Mouse (Mus musculus) limb, embryonic 11.5 days (tissue): ENCODE measurements around the gene Ccdc103. TPM values are rescaled to one million over a fixed set of nuclear protein-coding genes. Genes with fewer than 3 reads are reported as not detected.

Experiments used
- ATAC-seq: fragments of 200-750 bp; cut with Nextera tagmentation; 2 replicates; pipeline ENCODE4 v1.8.0; 2017; ENCODE audit warnings: low read depth; ENCODE audit not compliant: insufficient number of reproducible peaks, low FRiP score, low TSS enrichment
- DNase-seq: peaks from one replicate; pipeline ENCODE4 v3.0.0-alpha.2; 2015; ENCODE audit warnings: low spot score
- H3K27ac ChIP-seq: fragments of 300-500 bp; sonication (generic); replicated peaks from 2 replicates; pipeline ENCODE4 v1.5.1; 2014; ENCODE audit warnings: low read depth, mild to moderate bottlenecking, low read length
- H3K27me3 ChIP-seq: fragments of 300-500 bp; sonication (generic); 2 replicates; pipeline ENCODE4 v1.6.1; 2014; ENCODE audit warnings: mild to moderate bottlenecking, low read length, mixed read lengths; ENCODE audit not compliant: control insufficient read depth, insufficient read depth
- H3K36me3 ChIP-seq: fragments of 300-500 bp; sonication (generic); 2 replicates; pipeline ENCODE4 v1.6.1; 2014; ENCODE audit warnings: mild to moderate bottlenecking, low read length, moderate library complexity, mixed read lengths; ENCODE audit not compliant: control insufficient read depth, insufficient read depth
- H3K4me1 ChIP-seq: fragments of 300-500 bp; sonication (generic); 2 replicates; pipeline ENCODE4 v1.6.1; 2014; ENCODE audit warnings: low read length, mixed read lengths; ENCODE audit not compliant: control insufficient read depth, insufficient read depth
- H3K4me2 ChIP-seq: fragments of 300-500 bp; sonication (generic); 2 replicates; pipeline ENCODE4 v1.6.1; 2014; ENCODE audit warnings: low read depth, mild to moderate bottlenecking, moderate library complexity; ENCODE audit not compliant: severe bottlenecking
- H3K4me3 ChIP-seq: fragments of 300-500 bp; sonication (generic); 2 replicates; pipeline ENCODE4 v1.5.1; 2014; ENCODE audit warnings: low read depth, low read length
- H3K9ac ChIP-seq: fragments of 300-500 bp; sonication (generic); 2 replicates; pipeline ENCODE4 v1.6.1; 2014; ENCODE audit warnings: mild to moderate bottlenecking, low read length
- H3K9me3 ChIP-seq: fragments of 300-500 bp; sonication (generic); 2 replicates; pipeline ENCODE4 v1.6.1; 2016; ENCODE audit warnings: low read length; ENCODE audit not compliant: control insufficient read depth
- WGBS: fragments of 180-500 bp; shearing (Covaris S2); extraction: QIAGEN DNeasy Blood & Tissue Kit; methylation state at CpG from one replicate; pipeline ENCODE4 v1.1.7; 2014; 5-methylcytosine and 5-hydroxymethylcytosine counted together
- polyA plus RNA-seq: library from polyadenylated mRNA; unstranded; fragments of >200 nt; fragmentation: Nextera tagmentation; extraction: Ambion mirVana; gene quantifications from 2 replicates; pipeline ENCODE4 v1.2.1, GENCODE M21; 2014

Gene Ccdc103
- polyA plus RNA-seq, 1 experiment from 2014 or later = 1.4 TPM

DNA sequence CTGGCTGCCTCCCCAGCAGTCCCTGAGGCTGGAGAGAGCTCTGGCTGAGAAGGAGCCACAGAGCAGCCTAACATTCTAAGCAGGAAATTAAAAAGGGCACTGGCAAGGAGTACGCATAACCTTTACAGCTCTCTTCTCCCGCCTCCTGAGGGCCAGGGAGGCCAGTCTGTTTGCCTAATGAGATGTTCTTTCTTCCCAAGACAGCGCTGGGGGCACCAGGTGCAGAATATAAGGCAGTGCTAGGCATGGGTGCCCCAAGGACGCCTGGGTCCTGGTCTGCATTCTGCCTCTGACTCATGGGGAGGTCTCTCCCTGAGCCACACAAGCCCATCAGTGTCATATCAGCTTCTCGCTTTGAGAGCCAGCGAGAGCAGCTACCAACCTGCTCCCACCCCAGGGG lies 40.5 kb downstream of the Ccdc103 start:
- H3K27me3 ChIP-seq = no peaks in the 10 kb centered on the region
- peak overlapping the region; percentile 18; the same call in 1 of the 2 replicates for H3K9ac ChIP-seq
- 64% methylated on average over 6 of the region's 6 CpGs for WGBS
- no peak for ATAC-seq
- no peaks in the 10 kb centered on the region for H3K9me3 ChIP-seq
- H3K4me2 ChIP-seq = no peak overlapping the region
- no peak overlapping the region for H3K4me3 ChIP-seq
- peaks cover 5% of the 10 kb centered on the region for H3K36me3 ChIP-seq
- H3K4me1 ChIP-seq = 0 out of 2 replicates have a peak, but pooled peaks cover 10% of the 10 kb centered on the region
- no peak overlapping the region for H3K27ac ChIP-seq
- no peak for DNase-seq

DNA sequence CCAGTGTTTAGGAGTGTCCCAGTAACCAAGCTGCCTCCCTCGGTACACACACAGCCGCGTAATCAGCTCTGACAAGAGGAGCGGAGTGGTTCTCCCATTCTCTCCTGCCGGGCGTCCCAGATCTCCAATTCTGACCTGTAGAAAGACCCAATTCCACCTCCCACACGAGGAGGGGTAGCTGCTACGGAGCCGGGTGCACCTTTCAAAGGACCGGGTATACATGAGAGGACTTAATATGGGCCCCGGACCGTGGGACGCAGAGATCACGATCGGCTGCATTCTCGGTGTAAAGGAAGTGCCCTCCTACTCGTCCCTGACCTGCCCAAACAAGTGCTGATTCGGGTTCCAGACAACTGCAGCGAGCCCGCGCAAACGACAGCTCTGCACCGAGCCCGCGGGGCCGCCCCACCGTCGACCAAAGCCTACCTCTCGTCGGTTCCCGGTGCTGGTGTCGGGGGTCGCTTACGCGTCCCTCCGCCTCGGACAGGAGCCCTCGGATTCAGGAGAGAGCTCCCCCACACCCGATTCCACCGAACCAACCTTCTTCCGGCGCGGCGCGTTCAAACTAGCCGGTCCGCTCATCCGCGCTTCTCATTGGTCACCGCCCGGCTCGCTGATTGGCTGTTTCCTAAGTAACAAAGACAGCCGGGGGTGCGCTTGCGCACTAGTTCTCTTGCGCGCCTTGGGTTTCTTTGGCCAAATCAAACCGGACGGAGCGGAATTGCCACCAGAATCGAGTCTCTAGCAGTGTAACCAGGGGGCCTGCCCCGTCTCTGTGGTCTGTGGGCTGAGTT lies 43.8 kb downstream of the Ccdc103 start, which contains the start of gene Kif18b:
TSS of gene Kif18b (minus strand) at position 568 of the 794 bp plus-strand sequence.
- under 1% methylated on average over 62 of the region's 62 CpGs for WGBS
- H3K4me1 ChIP-seq = 0 out of 2 replicates have a peak, but pooled peaks cover 10% of the 10 kb centered on the region
- DNase-seq (peak; percentile 98), ATAC-seq (peak; percentile 92)
- peak within 1 kb of the TSS; percentile 74 for H3K4me2 ChIP-seq
- peak within 1 kb of the TSS; percentile 84 for H3K4me3 ChIP-seq
- no peaks in the 10 kb centered on the region for H3K27me3 ChIP-seq
- peaks cover 5% of the 10 kb centered on the region for H3K36me3 ChIP-seq
- H3K9me3 ChIP-seq = no peaks in the 10 kb centered on the region
- peak within 1 kb of the TSS; percentile 84 for H3K9ac ChIP-seq
- peak within 1 kb of the TSS; percentile 88 for H3K27ac ChIP-seq

DNA sequence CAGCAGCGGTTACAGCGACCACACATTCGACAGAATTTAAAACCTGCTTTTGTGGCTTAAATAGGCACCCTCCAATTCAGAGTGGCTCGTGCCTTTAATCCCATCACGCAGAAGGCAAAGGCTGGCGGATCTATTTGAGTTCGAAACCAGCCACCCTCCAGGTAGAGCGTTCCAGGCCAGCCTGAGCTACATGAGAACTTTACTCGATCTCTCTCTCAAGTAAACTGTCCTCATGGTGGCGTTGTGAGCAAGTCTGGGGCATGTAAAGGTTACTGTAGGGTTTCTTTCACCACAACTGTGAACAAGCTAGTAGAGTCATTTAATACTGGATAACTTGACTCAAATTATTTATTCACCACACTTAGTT lies 44.3 kb downstream of the Ccdc103 start:
- H3K9ac ChIP-seq = peak overlapping the region; percentile 61
- 4% methylated on average over 10 of the region's 10 CpGs for WGBS
- peak overlapping the region; percentile 74 for H3K4me2 ChIP-seq
- peak overlapping the region; percentile 88 for H3K27ac ChIP-seq
- H3K4me1 ChIP-seq = 0 out of 2 replicates have a peak, but pooled peaks cover 10% of the 10 kb centered on the region
- ATAC-seq (peak; percentile 35; the same call in 1 of the 2 replicates), DNase-seq (no peak)
- no peaks in the 10 kb centered on the region for H3K27me3 ChIP-seq
- peak overlapping the region; percentile 84 for H3K4me3 ChIP-seq
- no peaks in the 10 kb centered on the region for H3K9me3 ChIP-seq
- peaks cover 5% of the 10 kb centered on the region for H3K36me3 ChIP-seq

DNA sequence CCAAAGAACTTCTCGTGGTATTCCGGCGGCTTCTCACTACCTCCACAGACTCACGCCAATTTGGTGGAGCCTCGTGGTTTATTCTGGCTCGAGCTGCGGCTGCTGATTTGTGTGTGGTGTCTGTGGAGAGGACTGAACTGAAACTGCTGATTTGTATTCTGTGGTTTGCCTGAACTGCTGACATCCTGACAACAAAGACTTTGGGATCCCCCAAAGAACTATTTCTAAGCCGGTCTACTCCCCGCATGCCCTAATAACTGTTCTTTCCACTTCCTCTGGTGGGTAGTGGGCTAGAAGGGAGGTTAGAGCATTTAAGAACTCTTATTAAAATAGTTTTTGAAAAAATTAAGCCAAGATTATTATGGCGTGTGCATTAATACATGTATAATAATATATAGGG lies 49.7 kb downstream of the Ccdc103 start:
- Histone ChIP-seq H3K4me3 (no peak overlapping the region), H3K36me3 (no peaks in the 10 kb centered on the region), H3K27me3 (no peaks in the 10 kb centered on the region), H3K27ac (no peak overlapping the region), H3K4me1 (no peaks in the 10 kb centered on the region), H3K9ac (no peak overlapping the region), H3K9me3 (no peaks in the 10 kb centered on the region), H3K4me2 (no peak overlapping the region)
- ATAC-seq (no peak), DNase-seq (no peak)
- 93% methylated on average over 10 of the region's 10 CpGs for WGBS

Other genes with a start within 250 kb of the Ccdc103 start
- 0.35 and 1.2 TPM in 2 replicates for gene Meioc, start 217.5 kb upstream of the Ccdc103 start, polyA plus RNA-seq
- gene Ccdc43, start 183.4 kb upstream of the Ccdc103 start, polyA plus RNA-seq = 58.4 and 64.1 TPM in 2 replicates
- 14.2 and 15.4 TPM in 2 replicates for gene Adam11, start 119.8 kb upstream of the Ccdc103 start, polyA plus RNA-seq
- gene Gjc1, start 61.5 kb upstream of the Ccdc103 start, polyA plus RNA-seq = 105 and 106 TPM in 2 replicates
- gene Higd1b, start 45.4 kb upstream of the Ccdc103 start, polyA plus RNA-seq = 0.23 TPM in 1 of 2 replicates, not detected in the other
- gene Eftud2, start 219 bp upstream of the Ccdc103 start, polyA plus RNA-seq = 276 and 303 TPM in 2 replicates
- gene Fam187a, start 4.0 kb downstream of the Ccdc103 start, polyA plus RNA-seq = 0.11 TPM in 1 of 2 replicates, not detected in the other
- 0.16 and 0.18 TPM in 2 replicates for gene Gfap, start 19.7 kb downstream of the Ccdc103 start, polyA plus RNA-seq
- 10.6 and 10.8 TPM in 2 replicates for gene Kif18b, start 43.9 kb downstream of the Ccdc103 start, polyA plus RNA-seq
- 0.85 and 0.88 TPM in 2 replicates for gene C1ql1, start 65.5 kb downstream of the Ccdc103 start, polyA plus RNA-seq
- 69.1 and 69.8 TPM in 2 replicates for gene Nmt1, start 147.0 kb downstream of the Ccdc103 start, polyA plus RNA-seq
- gene Dcakd, start 147.1 kb downstream of the Ccdc103 start, polyA plus RNA-seq = 335 and 349 TPM in 2 replicates
- 1.2 and 1.8 TPM in 2 replicates for gene Plcd3, start 220.5 kb downstream of the Ccdc103 start, polyA plus RNA-seq
- 4.8 and 5.2 TPM in 2 replicates for gene Acbd4, start 220.5 kb downstream of the Ccdc103 start, polyA plus RNA-seq
- 5.2 and 5.6 TPM in 2 replicates for gene Hexim1, start 235.0 kb downstream of the Ccdc103 start, polyA plus RNA-seq